Mouse (Mus musculus): ENCODE results near the gene Crk. TPM values are rescaled to one million over a fixed set of nuclear protein-coding genes. Genes with fewer than 3 reads are reported as not detected.

Gene Crk
- total and polyA plus RNA-seq, 2 experiments from 2014 or later, result 75.0 to 79.5 TPM

DNA sequence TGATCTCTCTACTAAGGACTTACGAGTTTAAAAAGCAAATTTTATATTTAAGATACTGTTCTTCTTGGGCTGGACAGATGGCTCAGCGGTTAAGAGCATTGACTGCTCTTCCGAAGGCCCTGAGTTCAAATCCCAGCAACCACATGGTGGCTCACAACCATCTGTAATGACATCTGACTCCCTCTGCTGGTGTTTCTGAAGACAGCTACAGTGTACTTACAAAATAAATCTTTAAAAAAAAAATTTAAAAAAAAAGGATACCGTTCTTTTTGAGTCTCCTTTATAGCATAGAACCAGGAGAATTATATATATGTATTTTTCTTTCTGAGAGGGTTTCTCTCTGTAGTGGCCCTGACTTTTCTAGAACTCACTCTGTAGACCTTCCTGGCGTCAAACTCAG is 21.5 kb downstream of the Crk start:
- ATAC-seq (ENCODE audit: low FRiP score) (no peak), DNase-seq (ENCODE audit: low spot score) (no peak)
- no peak overlapping the region for H3K4me2 ChIP-seq (ENCODE audit: low read depth, low read length, poor library complexity, severe bottlenecking)
- no peaks in the 10 kb centered on the region for H3K27me3 ChIP-seq (ENCODE audit: insufficient read depth, low read length)
- no peak overlapping the region for H3K27ac ChIP-seq (ENCODE audit: low read depth, low read length)
- 96% methylated on average over 5 of the region's 5 CpGs for WGBS
- H3K9ac ChIP-seq (replicated peaks; ENCODE audit: low read length, poor library complexity, severe bottlenecking), result no peak overlapping the region
- no peaks in the 10 kb centered on the region for H3K4me1 ChIP-seq (ENCODE audit: insufficient read depth, low read length)
- H3K9me3 ChIP-seq (ENCODE audit: low read length), result no peaks in the 10 kb centered on the region
- H3K4me3 ChIP-seq (ENCODE audit: low read depth, low read length), result no peak overlapping the region
- peaks cover 29% of the 10 kb centered on the region for H3K36me3 ChIP-seq (ENCODE audit: insufficient read depth, low read length)
- TF ChIP-seq CTCF (IDR thresholded peaks at IDR 0.05), result no peak

DNA sequence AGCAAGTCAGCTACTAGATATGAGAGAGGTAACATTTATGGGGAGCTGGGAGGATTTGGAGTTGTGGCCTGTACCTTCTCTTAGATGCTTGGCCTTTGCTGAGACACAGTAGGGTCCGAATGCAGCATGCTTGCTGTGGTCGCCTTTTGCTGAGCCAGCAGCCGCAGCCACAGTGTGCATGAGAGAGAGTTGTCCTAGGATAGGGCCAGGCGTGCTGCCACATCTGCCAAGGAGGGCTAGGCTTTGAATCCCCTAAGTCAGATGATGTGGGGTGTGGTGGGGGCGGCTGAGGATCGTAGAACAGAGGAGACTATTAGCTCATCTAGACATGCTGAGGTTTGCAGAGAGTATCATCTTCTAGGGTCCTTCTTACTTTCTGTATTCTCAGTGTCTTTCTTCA is 23.7 kb downstream of the Crk start:
- DNase-seq (ENCODE audit: low spot score) (no peak), ATAC-seq (ENCODE audit: low FRiP score) (no peak)
- H3K9ac ChIP-seq (replicated peaks; ENCODE audit: low read length, poor library complexity, severe bottlenecking), result no peak overlapping the region
- H3K27ac ChIP-seq (ENCODE audit: low read depth, low read length), result no peak overlapping the region
- no peak for TF ChIP-seq CTCF (IDR thresholded peaks at IDR 0.05)
- 94% methylated on average over 6 of the region's 6 CpGs for WGBS
- no peak overlapping the region for H3K4me2 ChIP-seq (ENCODE audit: low read depth, low read length, poor library complexity, severe bottlenecking)
- no peak overlapping the region for H3K4me3 ChIP-seq (ENCODE audit: low read depth, low read length)
- peaks cover 25% of the 10 kb centered on the region for H3K36me3 ChIP-seq (ENCODE audit: insufficient read depth, low read length)
- H3K27me3 ChIP-seq (ENCODE audit: insufficient read depth, low read length), result no peaks in the 10 kb centered on the region
- H3K9me3 ChIP-seq (ENCODE audit: low read length), result no peaks in the 10 kb centered on the region
- no peaks in the 10 kb centered on the region for H3K4me1 ChIP-seq (ENCODE audit: insufficient read depth, low read length)

DNA sequence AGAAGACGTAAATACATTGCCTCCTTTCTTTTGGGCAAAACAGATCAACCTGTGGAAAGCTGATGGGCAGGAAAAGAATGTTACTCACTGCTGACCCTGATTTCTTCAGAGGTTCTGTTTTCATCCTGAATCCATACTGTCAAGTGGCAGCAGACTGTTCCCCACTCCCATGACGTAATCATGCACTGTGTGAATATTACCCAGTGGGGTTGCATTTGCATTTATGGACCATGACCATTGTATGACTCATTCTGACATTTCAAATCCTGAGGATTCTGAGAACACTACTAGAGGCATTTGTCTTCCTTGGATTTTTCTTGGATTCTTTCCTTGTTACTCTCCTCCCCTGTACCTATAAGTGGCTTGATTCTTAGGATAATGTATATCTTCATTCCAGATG is 24.7 kb downstream of the Crk start:
- ATAC-seq (ENCODE audit: low FRiP score) (no peak), DNase-seq (ENCODE audit: low spot score) (no peak)
- H3K27me3 ChIP-seq (ENCODE audit: insufficient read depth, low read length), result no peaks in the 10 kb centered on the region
- H3K27ac ChIP-seq (ENCODE audit: low read depth, low read length), result no peak overlapping the region
- no peak overlapping the region for H3K9ac ChIP-seq (replicated peaks; ENCODE audit: low read length, poor library complexity, severe bottlenecking)
- WGBS, result 94% methylated on average over 2 of the region's 2 CpGs
- H3K4me3 ChIP-seq (ENCODE audit: low read depth, low read length), result no peak overlapping the region
- TF ChIP-seq CTCF (IDR thresholded peaks at IDR 0.05), result no peak
- no peaks in the 10 kb centered on the region for H3K4me1 ChIP-seq (ENCODE audit: insufficient read depth, low read length)
- no peaks in the 10 kb centered on the region for H3K9me3 ChIP-seq (ENCODE audit: low read length)
- H3K36me3 ChIP-seq (ENCODE audit: insufficient read depth, low read length), result peaks cover 23% of the 10 kb centered on the region
- H3K4me2 ChIP-seq (ENCODE audit: low read depth, low read length, poor library complexity, severe bottlenecking), result no peak overlapping the region

DNA sequence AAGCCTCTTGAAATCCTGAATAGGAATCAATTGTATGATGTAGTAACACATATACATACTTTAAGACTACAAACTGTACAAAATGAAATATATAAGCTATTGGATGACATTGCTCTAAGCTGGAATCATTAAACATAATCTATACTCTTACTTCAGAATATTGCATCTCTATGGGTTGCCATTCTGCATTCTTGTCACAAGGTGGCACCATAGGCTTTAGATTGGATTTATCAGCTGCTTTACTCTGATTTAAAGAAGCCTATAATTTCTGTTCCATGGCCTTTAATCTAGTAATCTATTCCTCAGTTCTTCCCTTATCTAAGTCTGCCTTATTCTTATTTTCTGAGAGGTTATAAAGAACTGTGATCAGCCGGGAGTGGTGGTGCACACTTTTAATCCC is 34.9 kb downstream of the Crk start:
- Histone ChIP-seq H3K27ac (ENCODE audit: low read depth, low read length) (no peak overlapping the region), H3K4me2 (ENCODE audit: low read depth, low read length, poor library complexity, severe bottlenecking) (no peak overlapping the region), H3K9me3 (ENCODE audit: low read length) (no peaks in the 10 kb centered on the region), H3K4me1 (ENCODE audit: insufficient read depth, low read length) (no peaks in the 10 kb centered on the region), H3K9ac (replicated peaks; ENCODE audit: low read length, poor library complexity, severe bottlenecking) (no peak overlapping the region), H3K27me3 (ENCODE audit: insufficient read depth, low read length) (no peaks in the 10 kb centered on the region), H3K4me3 (ENCODE audit: low read depth, low read length) (no peak overlapping the region), H3K36me3 (ENCODE audit: insufficient read depth, low read length) (no peaks in the 10 kb centered on the region)
- WGBS, result 94% methylated on average over 1 of the region's 1 CpGs
- ATAC-seq (ENCODE audit: low FRiP score) (no peak), DNase-seq (ENCODE audit: low spot score) (no peak)
- TF ChIP-seq CTCF (IDR thresholded peaks at IDR 0.05), result peak; percentile 69

DNA sequence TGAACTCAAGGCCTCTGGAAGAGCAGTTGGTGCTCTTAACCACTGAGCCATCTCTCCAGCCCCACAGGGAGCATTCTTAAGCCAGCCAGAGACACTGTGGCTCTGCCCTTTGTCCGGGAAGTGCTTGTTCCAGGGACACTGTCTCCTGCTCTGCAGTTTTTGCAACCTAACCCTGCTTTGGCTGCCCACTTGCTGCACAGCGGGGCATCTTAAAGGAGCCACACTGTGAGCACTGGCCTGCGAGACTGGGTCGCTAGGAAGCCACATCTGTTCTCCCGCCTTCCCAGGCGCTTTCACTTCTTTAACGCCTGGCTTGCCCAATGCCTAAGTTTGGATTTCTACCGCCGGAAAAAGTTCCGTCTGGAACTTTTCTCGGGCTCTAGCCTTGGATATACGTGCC is 36.5 kb downstream of the Crk start:
- WGBS, result 15% methylated on average over 12 of the region's 12 CpGs
- no peaks in the 10 kb centered on the region for H3K4me1 ChIP-seq (ENCODE audit: insufficient read depth, low read length)
- DNase-seq (ENCODE audit: low spot score), result no peak
- TF ChIP-seq CTCF (IDR thresholded peaks at IDR 0.05), result no peak
- no peak for ATAC-seq (ENCODE audit: low FRiP score)
- H3K9ac ChIP-seq (replicated peaks; ENCODE audit: low read length, poor library complexity, severe bottlenecking), result no peak overlapping the region
- H3K27me3 ChIP-seq (ENCODE audit: insufficient read depth, low read length), result no peaks in the 10 kb centered on the region
- no peaks in the 10 kb centered on the region for H3K36me3 ChIP-seq (ENCODE audit: insufficient read depth, low read length)
- no peaks in the 10 kb centered on the region for H3K9me3 ChIP-seq (ENCODE audit: low read length)
- no peak overlapping the region for H3K27ac ChIP-seq (ENCODE audit: low read depth, low read length)
- no peak overlapping the region for H3K4me3 ChIP-seq (ENCODE audit: low read depth, low read length)
- H3K4me2 ChIP-seq (ENCODE audit: low read depth, low read length, poor library complexity, severe bottlenecking), result no peak overlapping the region

DNA sequence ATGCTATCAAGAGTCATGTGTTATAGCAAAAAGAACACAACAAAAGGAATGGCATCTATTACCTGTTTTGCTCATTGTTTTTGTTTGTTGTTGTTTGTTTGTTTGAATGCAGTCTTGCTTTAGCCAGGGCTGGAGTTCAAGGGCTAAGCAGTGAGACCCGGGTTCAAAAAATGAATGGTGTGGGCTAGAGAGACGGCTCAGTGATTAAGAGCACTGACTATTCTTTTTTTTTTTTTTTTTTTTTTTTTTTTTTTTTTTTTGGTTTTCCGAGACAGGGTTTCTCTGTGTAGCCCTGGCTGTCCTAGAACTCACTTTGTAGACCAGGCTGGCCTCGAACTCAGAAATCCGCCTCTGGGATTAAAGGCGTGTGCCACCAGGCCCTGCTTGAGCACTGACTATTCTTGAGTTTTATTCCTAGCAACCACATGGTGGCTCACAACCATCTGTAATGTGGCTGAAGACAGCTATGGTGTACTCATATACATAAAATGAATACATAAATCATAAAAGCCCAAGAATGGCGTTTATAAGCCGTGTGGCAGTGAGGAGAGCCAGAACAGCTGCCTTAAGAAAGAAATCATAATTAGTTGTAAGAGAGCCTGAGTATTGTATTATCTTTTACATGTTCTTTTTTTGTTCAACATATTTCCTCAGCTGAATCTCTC is 37.7 kb downstream of the Crk start:
- no peaks in the 10 kb centered on the region for H3K4me1 ChIP-seq (ENCODE audit: insufficient read depth, low read length)
- DNase-seq (ENCODE audit: low spot score), result no peak
- 78% methylated on average over 8 of the region's 8 CpGs for WGBS
- no peak overlapping the region for H3K9ac ChIP-seq (replicated peaks; ENCODE audit: low read length, poor library complexity, severe bottlenecking)
- H3K9me3 ChIP-seq (ENCODE audit: low read length), result no peaks in the 10 kb centered on the region
- no peak overlapping the region for H3K27ac ChIP-seq (ENCODE audit: low read depth, low read length)
- no peak overlapping the region for H3K4me3 ChIP-seq (ENCODE audit: low read depth, low read length)
- ATAC-seq (ENCODE audit: low FRiP score), result no peak
- no peak overlapping the region for H3K4me2 ChIP-seq (ENCODE audit: low read depth, low read length, poor library complexity, severe bottlenecking)
- H3K27me3 ChIP-seq (ENCODE audit: insufficient read depth, low read length), result no peaks in the 10 kb centered on the region
- TF ChIP-seq CTCF (IDR thresholded peaks at IDR 0.05), result peak; percentile 35; the same call in 1 of the 2 replicates
- no peaks in the 10 kb centered on the region for H3K36me3 ChIP-seq (ENCODE audit: insufficient read depth, low read length)
